Mouse (Mus musculus): ENCODE measurements around the gene Bcl2l1. TPM values are rescaled to one million over a fixed set of nuclear protein-coding genes. Genes with fewer than 3 reads are reported as not detected.
A peak's percentile ranks its signal among the peaks of the same experiment; 100 is the strongest.

The Bcl2l1 gene
- total RNA-seq, 2 experiments from 2014 or later: 14.4 to 28.6 TPM

DNA sequence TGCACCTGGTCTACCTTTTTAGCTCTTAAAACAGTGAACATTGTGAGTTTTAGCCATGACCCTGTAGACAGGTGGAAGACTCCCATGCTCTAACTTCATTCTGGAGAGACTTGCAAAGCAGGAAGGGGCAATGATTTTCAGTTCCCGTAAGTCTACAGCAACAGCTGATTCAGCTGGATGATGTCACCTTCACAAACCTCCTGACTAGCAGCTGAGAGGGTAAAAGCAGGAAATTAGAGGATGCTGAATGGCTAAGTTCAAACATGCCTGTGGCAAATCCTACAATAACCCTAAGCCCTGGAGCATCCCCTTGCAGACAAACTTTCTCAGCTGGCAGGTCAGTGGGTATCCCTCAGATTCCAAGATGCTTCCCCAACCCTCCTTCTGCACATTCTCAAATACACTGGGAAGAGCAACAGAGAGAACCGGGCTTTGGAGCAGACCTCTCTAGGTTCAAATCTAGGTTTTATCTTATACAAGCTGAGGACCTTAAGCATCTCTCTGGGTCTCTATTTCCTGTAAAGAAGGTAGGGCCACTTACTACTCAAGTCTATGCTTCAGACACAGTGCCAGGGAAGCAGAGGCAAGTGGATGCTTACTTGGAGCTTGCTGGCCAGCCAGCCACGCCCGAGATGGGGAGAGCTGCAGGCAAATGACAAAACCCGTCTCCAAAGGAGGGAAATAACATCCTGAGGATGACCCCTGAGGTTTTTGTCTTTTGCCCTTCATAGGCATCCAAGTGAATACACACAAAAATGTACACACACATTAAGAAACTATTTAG is 21.2 kb downstream of the Bcl2l1 start:
- no peak for DNase-seq
- intact Hi-C loops (cut with DNase I; ENCODE audit: low total_unique reads): no loop called here

DNA sequence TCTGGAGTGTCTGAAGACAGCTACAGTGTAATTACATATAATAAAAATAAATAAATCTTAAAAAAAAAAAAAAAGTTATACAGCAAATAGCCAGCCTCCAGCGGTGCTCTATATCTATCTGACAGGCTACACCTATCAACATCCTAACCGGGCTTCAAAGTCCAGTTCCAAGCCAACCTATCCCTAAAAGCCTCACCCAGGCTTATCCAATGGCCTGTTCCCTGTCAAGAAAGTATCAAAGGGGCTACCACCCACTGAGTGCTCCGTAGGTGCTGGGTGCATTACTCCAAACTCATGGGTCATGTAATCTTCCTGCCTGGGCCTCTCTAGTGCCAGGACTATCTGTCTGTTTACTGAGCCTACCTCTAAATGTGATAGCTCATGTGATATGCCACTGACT is 23.4 kb downstream of the Bcl2l1 start:
- intact Hi-C loops (cut with DNase I; ENCODE audit: low total_unique reads): no loop called here
- DNase-seq: no peak

DNA sequence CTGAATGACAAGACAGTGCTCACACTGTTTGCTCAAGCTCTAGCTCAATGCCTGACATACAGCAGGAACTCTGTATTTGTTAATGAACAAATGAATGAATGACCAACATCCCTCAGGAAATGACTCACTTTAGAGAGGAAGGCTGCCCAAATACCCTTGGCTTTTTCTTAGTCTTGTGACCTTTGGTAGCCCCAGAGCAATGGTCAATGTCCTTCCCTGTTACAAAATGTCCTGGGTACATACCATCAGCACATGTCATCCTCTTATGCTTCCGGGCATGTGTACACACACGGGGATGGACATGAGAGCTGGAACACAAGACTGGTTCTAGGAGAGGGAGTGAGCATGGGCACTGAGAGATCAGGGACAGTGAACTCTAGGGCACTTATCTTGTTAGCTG is 25.5 kb downstream of the Bcl2l1 start:
- intact Hi-C loops (cut with DNase I; ENCODE audit: low total_unique reads): no loop called here
- DNase-seq: no peak

DNA sequence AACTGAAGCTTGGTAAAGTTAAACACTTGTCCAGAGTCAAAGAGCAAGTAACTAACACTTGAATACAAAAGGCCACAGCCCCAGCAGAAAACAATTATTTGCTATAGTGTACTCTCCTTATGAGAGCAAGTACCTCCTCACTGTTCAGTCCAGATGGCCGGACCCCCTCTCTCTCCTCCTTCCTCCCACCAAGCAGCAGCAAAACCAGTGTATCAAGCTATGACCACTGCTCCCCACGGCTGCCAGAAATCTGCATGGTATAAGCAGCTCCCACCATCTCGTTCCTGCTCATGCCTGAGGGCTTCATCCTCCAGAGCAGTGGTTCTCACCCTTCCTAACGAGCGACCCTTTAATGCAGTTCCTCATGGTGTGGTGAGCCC is 26.4 kb downstream of the Bcl2l1 start:
- intact Hi-C loops (cut with DNase I; ENCODE audit: low total_unique reads): no loop called here

DNA sequence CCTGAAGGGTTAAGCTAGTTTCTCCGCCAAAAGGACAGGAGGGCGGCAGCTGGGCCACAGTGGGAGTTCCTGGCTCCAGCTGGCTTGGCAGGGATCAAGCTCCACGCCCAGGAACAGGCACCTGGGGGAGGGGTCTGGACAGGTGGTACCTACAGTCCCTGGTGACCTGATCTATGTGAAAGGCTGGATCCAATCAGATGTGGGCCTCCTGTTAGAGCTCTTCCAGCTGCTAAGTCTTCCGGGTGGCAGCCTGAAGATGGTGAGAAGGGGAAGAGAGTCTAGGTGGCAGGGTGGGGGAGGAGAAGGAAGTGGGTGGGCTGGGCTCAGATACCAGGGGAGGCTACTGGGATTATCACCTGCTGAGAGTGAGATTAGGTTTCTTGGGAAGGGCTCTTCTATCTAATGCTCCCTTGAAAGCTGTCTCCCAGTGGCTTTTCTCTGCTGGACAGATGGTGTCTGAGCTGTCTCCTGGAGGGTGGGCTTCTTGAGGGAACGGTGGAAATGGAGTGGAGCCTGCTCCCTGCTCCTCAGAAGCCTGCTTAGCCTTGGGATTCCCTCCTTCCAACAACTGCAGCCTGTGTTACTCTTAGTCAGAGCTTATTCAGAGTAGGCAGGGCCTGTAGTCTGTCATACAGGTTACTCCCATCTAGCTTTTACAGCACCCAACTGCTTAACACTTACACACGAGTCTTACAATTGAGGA is 27.0 kb downstream of the Bcl2l1 start:
- intact Hi-C loops (cut with DNase I; ENCODE audit: low total_unique reads): no loop called here
- no peak for DNase-seq

More for the DNA sequence above, 26.4 kb downstream of the Bcl2l1 start:
- no peak for DNase-seq

DNA sequence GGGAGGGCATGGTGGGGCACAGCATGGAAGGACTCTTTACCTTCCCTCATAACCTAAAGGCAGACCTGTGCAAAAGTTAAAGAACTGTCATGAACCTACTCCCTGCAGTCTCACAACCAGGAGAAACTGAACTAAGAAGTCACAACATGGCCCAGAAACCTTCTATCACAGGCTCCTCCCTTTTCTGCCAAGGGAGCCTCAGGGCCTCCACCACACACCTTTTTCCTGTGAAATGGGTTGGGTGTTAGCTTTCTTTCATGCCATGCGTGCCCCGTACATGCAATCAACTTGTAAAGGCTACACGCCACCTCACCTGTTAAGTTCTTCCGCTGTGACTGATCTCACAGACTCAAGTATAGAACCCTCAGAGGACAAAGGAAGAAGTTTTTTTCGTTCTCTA is 28.4 kb downstream of the Bcl2l1 start:
- intact Hi-C loops (cut with DNase I; ENCODE audit: low total_unique reads): no loop called here

DNA sequence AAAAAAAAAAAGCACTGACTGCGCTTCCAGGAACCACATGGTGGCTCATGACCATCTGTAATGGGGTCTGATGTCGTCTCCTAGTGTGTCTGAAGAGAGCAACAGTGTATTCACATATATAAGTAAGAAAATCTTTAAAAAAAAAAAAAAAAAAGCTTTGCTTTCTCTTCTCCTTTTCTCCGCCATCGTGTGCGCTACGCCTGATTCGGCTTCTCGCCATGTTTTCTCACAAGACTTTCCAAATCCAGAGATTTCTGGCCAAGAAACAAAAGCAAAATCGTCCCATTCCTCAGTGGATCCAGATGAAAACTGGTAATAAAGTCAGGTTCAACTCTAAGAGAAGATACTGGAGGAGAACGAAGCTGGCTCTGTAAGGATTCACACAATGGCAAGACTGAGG is 29.2 kb downstream of the Bcl2l1 start:
- DNase-seq: no peak
- intact Hi-C loops (cut with DNase I; ENCODE audit: low total_unique reads): no loop called here

More for the DNA sequence above, 28.4 kb downstream of the Bcl2l1 start:
- no peak for DNase-seq

DNA sequence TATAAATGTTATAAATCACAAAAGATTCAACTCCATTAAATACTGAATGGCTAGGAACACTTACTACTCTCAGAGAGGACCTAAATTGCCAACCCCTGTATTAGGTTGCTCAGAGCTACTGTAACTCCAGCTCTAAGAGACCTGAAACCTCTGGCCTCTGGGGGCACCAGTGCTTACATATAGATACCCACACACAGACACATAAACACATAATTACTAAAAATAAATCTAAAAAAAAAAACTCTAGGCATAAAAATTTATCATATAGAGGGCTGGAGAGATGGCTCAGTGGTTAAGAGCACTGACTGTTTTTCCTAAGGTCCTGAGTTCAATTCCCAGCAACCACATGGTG is 30.8 kb downstream of the Bcl2l1 start:
- no peak for DNase-seq
- intact Hi-C loops (cut with DNase I; ENCODE audit: low total_unique reads): no loop called here

DNA sequence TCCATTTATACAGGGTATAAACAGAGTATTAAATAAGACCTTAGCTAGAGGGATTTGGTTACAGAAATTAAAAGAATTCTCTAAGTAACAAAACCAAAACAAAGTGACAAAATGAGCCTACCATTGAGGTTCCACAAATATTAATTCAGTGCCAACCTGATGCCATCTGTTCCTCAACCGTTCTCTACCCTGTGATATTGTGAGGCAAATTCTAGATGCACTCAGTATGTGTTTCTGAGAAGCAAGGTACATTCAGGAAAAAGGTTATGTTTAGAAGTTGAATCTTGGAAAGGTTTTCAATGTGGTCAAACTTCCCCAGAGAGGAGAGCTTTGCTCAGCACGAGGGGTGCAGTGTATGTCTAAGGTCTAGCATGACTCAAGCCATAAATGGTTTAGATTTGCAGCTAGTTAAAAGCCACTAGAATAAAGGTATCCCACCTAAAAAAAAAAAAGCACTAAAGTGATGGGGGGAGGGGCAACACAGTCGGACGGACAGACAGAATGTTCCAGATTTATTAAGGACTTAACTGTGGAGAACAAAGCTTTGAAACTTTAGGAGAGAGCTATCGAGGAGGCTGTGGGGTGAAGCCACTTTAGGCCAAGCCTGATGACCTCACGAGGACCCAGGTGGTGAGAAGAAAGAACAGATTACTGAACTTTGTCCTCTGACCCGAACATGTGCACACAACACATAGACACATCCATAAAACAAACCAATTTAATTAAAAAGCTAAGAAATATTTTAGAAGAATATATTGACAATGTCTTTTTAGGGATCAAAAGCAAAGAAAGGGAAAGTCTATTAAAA is 31.4 kb downstream of the Bcl2l1 start:
- intact Hi-C loops (cut with DNase I; ENCODE audit: low total_unique reads): no loop called here
- DNase-seq: no peak

DNA sequence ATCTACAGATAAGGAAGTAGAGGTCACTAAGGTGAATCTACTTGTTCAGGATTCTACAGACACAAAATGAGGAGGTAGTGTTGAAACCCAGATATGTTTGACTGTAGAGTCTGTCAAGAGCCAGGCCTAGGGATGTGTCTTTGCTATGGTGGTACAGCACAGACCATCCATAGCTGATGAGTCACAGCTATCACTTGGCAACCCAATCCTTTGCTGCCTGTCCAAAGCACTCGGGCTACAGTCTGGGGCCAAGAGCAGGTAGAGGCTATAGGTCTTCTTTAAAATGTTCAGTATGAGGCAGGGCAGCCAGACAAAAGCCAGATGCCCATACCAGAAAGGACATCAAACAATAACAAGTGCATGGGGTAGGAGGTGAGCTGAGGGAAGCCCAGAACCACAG is 33.9 kb downstream of the Bcl2l1 start:
- DNase-seq: no peak
- intact Hi-C loops (cut with DNase I; ENCODE audit: low total_unique reads): no loop called here

DNA sequence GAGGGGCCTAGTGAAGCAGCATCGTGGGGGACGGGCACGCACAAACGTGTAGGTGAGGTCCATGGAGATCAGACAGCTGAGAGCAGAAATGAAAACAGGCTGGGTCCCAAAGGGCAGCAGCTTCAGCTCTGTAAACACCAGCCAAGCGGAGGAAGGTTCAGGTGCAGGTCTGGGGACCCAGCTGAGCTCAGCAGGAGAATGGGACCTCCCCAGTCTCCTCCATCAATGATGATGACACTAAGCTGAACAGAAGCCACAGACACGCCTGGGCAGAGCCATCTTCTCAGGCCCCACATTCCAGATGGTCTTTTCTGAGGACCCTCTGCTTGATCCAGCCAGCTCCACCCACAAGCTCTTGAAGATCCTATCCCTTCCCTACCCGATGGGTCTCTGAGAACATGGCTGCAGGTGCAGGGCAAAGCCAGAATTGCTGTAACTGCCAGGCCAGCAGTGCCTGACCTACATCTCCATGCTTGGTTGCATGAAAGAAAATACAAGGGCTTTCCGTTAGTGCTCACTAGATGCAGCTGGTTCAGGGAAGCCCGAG is 37.2 kb downstream of the Bcl2l1 start:
- intact Hi-C loops (cut with DNase I; ENCODE audit: low total_unique reads): no loop called here
- no peak for DNase-seq

DNA sequence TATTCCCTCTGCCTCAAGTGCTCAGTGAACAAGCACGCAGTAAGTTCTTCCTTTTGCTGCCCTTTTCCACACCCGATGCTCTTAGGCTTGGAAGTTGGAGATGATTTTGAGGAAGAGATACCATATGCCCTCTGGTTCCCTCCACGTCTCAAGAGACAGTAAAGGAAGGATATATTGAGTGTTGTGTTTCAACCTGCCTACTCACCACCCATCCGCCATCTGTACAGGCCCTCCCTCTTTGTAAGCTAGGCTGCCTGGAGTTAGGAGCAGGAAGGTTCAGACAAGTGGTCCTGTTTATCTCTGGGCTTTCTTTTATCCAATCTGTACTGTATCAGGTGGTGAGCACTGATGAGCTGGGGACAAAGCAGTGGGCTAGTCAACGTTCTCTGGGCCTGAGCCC is 38.1 kb downstream of the Bcl2l1 start:
- intact Hi-C loops (cut with DNase I; ENCODE audit: low total_unique reads): no loop called here
- DNase-seq: no peak

DNA sequence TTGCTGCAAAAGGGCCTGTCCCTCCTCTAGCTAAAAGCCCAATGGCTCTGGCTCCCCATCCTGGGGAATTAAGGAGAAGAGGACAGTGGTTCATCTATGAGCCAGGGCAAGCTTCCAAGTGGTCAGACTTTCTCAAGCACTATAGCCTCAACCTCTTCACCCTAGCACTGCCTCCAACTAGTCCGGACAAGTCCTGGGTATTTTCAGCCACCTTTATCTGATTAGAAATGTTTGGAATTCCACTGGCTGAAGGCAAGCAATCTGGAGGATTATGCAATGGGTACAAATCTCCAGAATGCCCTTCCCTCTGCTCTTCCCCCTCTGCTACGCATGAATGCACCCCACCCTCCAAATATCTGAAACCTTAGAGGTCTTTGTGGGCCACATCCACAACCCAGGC is 39.1 kb downstream of the Bcl2l1 start:
- DNase-seq: no peak
- intact Hi-C loops (cut with DNase I; ENCODE audit: low total_unique reads): no loop called here

DNA sequence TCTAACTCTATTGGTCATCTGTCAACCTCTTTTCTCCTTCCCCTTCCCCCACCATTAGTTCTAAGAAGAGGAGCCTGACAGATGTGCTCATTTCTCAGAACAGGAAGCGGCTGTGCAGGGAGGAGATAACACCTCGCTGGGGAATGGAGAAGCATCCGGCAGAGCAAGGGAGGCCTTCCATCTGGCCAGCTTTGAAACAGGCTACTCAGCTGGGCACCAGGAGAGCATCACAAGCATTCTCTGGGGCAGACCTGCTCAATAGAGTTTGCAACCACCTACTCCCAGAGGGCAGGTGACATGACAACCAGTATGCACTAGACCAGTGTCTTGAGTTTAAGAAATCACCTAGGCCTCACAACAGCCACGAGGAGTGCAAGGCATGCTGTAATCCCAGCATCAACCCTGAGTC is 41.9 kb downstream of the Bcl2l1 start:
- intact Hi-C loops (cut with DNase I; ENCODE audit: low total_unique reads): loop anchor here (5.0 kb wide), 1 partner anchor 38 kb away; no protein-coding TSS in a partner anchor
- DNase-seq: no peak

DNA sequence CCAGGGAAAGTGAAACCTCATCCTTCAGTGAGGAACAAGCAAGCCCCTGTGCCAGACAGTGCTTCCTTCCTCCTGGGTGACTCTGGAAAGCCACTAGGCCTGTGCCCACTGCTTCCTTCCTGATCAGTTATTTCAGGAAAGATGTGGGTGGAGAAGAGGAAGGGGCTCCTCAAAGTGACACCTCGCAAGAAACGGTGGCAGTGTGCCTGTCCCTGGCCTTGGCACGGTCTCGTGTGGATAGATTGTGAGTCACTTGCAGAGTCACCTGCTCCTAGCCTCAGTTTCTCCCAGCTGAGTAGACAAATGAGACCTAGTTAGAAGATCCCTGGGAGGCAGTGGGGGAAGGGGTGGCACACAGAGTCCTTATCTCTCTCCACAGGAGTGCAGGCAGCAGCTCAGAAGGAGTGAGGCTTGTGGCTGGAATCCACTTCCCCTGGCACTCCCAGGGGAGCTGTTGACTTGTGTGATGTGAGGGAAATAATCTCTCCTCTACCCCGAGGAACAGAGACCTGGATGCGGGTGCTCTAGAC is 42.6 kb downstream of the Bcl2l1 start:
- no peak for DNase-seq
- intact Hi-C loops (cut with DNase I; ENCODE audit: low total_unique reads): loop anchor here (5.0 kb wide), 1 partner anchor 38 kb away; no protein-coding TSS in a partner anchor

DNA sequence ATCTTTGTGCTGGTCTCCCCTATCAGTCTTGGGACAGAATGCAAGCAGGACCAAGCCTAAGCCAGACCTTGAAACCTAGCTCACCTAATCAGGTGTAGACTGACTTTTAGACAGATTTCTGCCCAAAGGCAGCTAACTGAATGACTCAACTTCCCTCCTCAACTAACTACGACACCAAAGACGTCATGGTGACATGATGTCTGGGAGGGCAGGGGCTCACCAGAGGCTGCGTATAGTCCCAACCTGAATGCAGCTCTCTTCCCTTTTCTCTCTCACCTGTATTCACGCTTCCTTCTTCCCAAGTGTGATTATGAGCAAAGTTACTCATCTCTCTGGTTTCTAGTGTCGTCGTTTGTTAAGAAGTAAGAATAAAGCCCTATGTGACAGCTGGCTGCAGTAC is 44.0 kb downstream of the Bcl2l1 start:
- no peak for DNase-seq
- intact Hi-C loops (cut with DNase I; ENCODE audit: low total_unique reads): loop anchor here (5.0 kb wide), 1 partner anchor 40 kb away; no protein-coding TSS in a partner anchor

DNA sequence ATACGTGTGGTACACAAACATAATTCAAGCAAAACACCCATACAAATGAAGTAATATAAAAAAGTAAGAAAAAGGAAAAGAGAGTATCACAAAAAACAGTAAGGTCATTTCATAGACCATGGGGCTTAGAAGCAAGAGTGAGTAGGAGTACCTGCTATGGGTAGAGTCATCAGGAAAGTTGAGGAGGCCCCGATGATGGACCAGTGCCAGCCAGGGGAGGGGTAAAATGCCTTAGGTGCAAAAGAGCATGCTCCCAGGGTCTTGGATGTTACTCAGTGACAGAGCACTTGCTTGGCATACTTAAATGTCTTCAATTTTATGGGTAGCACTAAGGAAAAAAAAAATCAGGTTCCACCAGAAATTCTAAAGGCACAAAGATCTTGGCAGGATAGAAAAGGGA is 44.4 kb downstream of the Bcl2l1 start:
- intact Hi-C loops (cut with DNase I; ENCODE audit: low total_unique reads): loop anchor here (5.0 kb wide), 1 partner anchor 40 kb away; no protein-coding TSS in a partner anchor
- DNase-seq: no peak

DNA sequence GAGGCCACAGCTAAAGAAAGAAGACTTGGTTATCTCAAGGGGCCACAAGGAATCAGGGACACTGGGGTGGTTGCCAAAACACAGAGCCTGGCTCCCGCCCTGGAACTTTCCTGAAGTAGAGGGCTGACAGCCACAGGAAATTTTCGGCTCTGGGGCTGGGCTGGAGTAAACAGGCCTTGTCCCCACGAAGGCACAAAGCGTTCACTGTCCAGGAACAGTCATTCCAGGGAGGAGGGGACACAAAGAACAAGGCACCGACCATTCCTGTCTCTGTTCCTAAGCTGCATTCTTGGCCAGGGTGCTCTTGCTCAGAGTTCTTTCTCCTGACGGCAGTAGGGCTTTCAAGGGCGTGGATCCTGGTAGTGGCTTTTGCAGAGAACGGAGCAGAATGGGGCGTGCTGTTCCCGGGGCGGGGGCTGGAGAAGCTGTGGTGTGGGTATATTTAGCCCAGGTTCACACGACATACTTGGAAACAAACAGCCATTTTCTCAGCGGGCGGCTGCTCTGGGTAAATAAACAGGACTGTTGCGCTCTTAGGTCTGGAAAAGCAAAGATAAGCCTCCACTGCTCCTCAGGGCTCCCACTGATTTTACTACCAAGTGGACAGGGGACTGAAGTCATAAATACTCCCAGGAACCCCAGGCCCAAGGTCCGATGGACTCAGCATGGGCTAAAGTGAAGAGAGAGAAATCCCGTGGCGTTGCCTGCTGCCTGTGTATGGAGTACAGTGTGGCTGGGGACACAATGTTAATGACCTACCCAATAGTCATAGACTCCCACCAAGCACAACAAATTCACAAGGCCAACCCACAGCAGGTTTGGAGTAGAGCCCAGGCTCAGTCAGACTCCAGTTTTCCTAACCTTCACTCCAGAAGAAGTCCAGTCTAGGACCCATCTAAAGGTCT is 45.8 kb downstream of the Bcl2l1 start:
- intact Hi-C loops (cut with DNase I; ENCODE audit: low total_unique reads): loop anchor here (5.0 kb wide), 1 partner anchor 42 kb away; no protein-coding TSS in a partner anchor
- peak; percentile 73 for DNase-seq

DNA sequence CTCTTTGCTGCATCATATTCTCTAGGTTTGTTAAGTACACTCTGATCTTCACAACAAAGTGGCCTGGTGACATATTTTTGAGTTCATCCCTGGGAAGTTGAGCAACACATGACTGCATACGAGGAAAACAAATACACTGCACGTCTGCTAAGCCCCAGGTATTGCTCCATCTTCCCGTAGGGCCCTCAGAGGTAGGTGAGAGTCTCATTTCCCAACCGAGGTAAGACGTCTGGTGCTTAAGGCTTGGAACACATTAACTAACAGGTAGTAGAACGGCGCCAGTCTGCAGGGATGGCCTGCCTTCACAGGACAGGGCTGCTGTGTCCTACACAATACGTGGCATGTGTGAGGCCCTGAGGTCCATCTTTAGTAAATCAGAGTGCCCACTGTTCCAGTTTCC is 46.9 kb downstream of the Bcl2l1 start:
- intact Hi-C loops (cut with DNase I; ENCODE audit: low total_unique reads): loop anchor here (5.0 kb wide), 1 partner anchor 43 kb away; no protein-coding TSS in a partner anchor

More for the DNA sequence above, 46.9 kb downstream of the Bcl2l1 start:
- no peak for DNase-seq
